Mouse (Mus musculus) CH12.LX (cell line): ENCODE data around the gene Atad1. TPM values are rescaled to one million over a fixed set of nuclear protein-coding genes. Genes with fewer than 3 reads are reported as not detected.

Source experiments
- DNase-seq: peaks from one replicate; pipeline ENCODE4 v3.0.0-alpha.2; 2013; ENCODE audit errors: extremely low read depth
- H3K27ac ChIP-seq: 2 replicates; pipeline ENCODE4 v1.5.1; 2012; ENCODE audit warnings: low read depth, mild to moderate bottlenecking, control low read depth, moderate library complexity; ENCODE audit not compliant: insufficient read depth
- H3K27me3 ChIP-seq: replicated peaks from 2 replicates; pipeline ENCODE3; 2012; ENCODE audit warnings: inconsistent platforms
- H3K36me3 ChIP-seq, 2 experiments: replicated peaks in 1 of 2; 2 replicates each; pipeline versions ENCODE3 to v1.6.1; 2012; ENCODE audit warnings: inconsistent platforms in 1 of 2, low read length in 1 of 2, mild to moderate bottlenecking in 1 of 2, mixed read lengths in 1 of 2, moderate library complexity in 1 of 2; ENCODE audit not compliant: control insufficient read depth in 1 of 2, insufficient read depth in 1 of 2
- H3K4me1 ChIP-seq, 2 experiments: 2 replicates each; pipeline ENCODE4 v1.6.1; 2012; ENCODE audit warnings: inconsistent platforms in 1 of 2, moderate library complexity in 1 of 2; ENCODE audit not compliant: insufficient read depth in 2 of 2, control insufficient read depth in 1 of 2
- H3K4me2 ChIP-seq: 2 replicates; pipeline ENCODE4 v1.6.1; 2012; ENCODE audit warnings: low read depth, mild to moderate bottlenecking, control low read depth; ENCODE audit not compliant: poor library complexity, insufficient read depth, severe bottlenecking
- H3K4me3 ChIP-seq, 3 experiments: fragments of 150-350 bp in 1 of 3; sonication (generic) in 1 of 3; replicated peaks in 1 of 3; 2 replicates each; pipeline versions ENCODE3 to v1.5.1; 2011 to 2012; ENCODE audit warnings: low read depth in 2 of 3, low read length in 2 of 3, mild to moderate bottlenecking in 2 of 3, moderate library complexity in 2 of 3, control low read depth in 1 of 3, improper control_type of control experiment in 1 of 3, inconsistent platforms in 1 of 3, mixed read lengths in 1 of 3; ENCODE audit not compliant: poor library complexity in 1 of 3
- H3K79me2 ChIP-seq: replicated peaks from 2 replicates; pipeline ENCODE4 v1.6.1; 2012; ENCODE audit warnings: mild to moderate bottlenecking, moderate library complexity; ENCODE audit not compliant: control insufficient read depth, poor library complexity, insufficient read depth, severe bottlenecking; ENCODE audit errors: extremely low read depth
- H3K9ac ChIP-seq: 2 replicates; pipeline ENCODE4 v1.6.1; 2012; ENCODE audit warnings: low read depth, mild to moderate bottlenecking, control low read depth, moderate library complexity; ENCODE audit not compliant: insufficient read depth
- H3K9me3 ChIP-seq: replicated peaks from 2 replicates; pipeline ENCODE3; 2012; ENCODE audit warnings: low read length, inconsistent platforms, mixed read lengths
- CHD1 ChIP-seq: IDR thresholded peaks from 2 replicates; pipeline ENCODE4 v1.6.1; 2012; ENCODE audit warnings: low read depth, low read length, improper control_type of control experiment, inconsistent platforms
- CHD2 ChIP-seq: IDR thresholded peaks from 2 replicates; pipeline ENCODE4 v1.6.1; 2011; ENCODE audit warnings: low read length, improper control_type of control experiment
- CTCF ChIP-seq, 2 experiments: IDR thresholded peaks in 1 of 2; conservative IDR thresholded peaks in 1 of 2; 2 replicates each; pipeline ENCODE4 v1.5.1; 2011 to 2012; ENCODE audit warnings: low read depth in 2 of 2, low read length in 2 of 2, improper control_type of control experiment in 1 of 2, inconsistent platforms in 1 of 2, mild to moderate bottlenecking in 1 of 2, moderate library complexity in 1 of 2
- ELF1 ChIP-seq: IDR thresholded peaks from 2 replicates; pipeline ENCODE4 v1.6.1; 2014; ENCODE audit warnings: low read depth, mild to moderate bottlenecking, inconsistent platforms, low read length, improper control_type of control experiment
- EP300 ChIP-seq: IDR thresholded peaks from 2 replicates; pipeline ENCODE4 v1.6.1; 2011; ENCODE audit warnings: low read length, improper control_type of control experiment
- ETS1 ChIP-seq: conservative IDR thresholded peaks from 2 replicates; pipeline ENCODE4 v1.6.1; 2012; ENCODE audit warnings: low read depth, mild to moderate bottlenecking, inconsistent platforms, low read length, improper control_type of control experiment, moderate library complexity
- GABPA ChIP-seq: IDR thresholded peaks from 2 replicates; pipeline ENCODE4 v1.6.1; 2012; ENCODE audit warnings: low read depth, low read length, improper control_type of control experiment, inconsistent platforms; ENCODE audit not compliant: insufficient replicate concordance
- HCFC1 ChIP-seq: IDR thresholded peaks from 2 replicates; pipeline ENCODE4 v1.6.1; 2012; ENCODE audit warnings: low read depth, mild to moderate bottlenecking, inconsistent platforms, low read length, improper control_type of control experiment
- JUN ChIP-seq: IDR thresholded peaks from 2 replicates; pipeline ENCODE4 v1.6.1; 2011; ENCODE audit warnings: low read depth, mild to moderate bottlenecking, low read length, improper control_type of control experiment, moderate library complexity; ENCODE audit not compliant: insufficient read depth
- JUND ChIP-seq: conservative IDR thresholded peaks from 2 replicates; pipeline ENCODE4 v1.6.1; 2011; ENCODE audit warnings: low read depth, low read length, improper control_type of control experiment
- KAT2A ChIP-seq: IDR thresholded peaks from 2 replicates; pipeline ENCODE4 v1.6.1; 2012; ENCODE audit warnings: low read length, improper control_type of control experiment, inconsistent platforms; ENCODE audit not compliant: insufficient replicate concordance
- MAFK ChIP-seq: IDR thresholded peaks from 2 replicates; pipeline ENCODE4 v1.6.1; 2011; ENCODE audit warnings: low read length, improper control_type of control experiment; ENCODE audit not compliant: insufficient replicate concordance
- MAX ChIP-seq: IDR thresholded peaks from 2 replicates; pipeline ENCODE4 v1.6.1; 2011; ENCODE audit warnings: low read length, improper control_type of control experiment
- MAZ ChIP-seq: IDR thresholded peaks from 2 replicates; pipeline ENCODE4 v1.6.1; 2012; ENCODE audit warnings: low read depth, mild to moderate bottlenecking, inconsistent platforms, low read length, improper control_type of control experiment, moderate library complexity
- MEF2A ChIP-seq: IDR thresholded peaks from 2 replicates; pipeline ENCODE4 v1.6.1; 2014; ENCODE audit warnings: low read depth, mild to moderate bottlenecking, inconsistent platforms, low read length, improper control_type of control experiment, borderline replicate concordance
- MXI1 ChIP-seq: IDR thresholded peaks from 2 replicates; pipeline ENCODE4 v1.6.1; 2011; ENCODE audit warnings: mild to moderate bottlenecking, low read depth, low read length, improper control_type of control experiment
- MYC ChIP-seq: IDR thresholded peaks from 2 replicates; pipeline ENCODE4 v1.6.1; 2011; ENCODE audit warnings: low read depth, mild to moderate bottlenecking, improper control_type of control experiment, low read length
- NELFE ChIP-seq: IDR thresholded peaks from 2 replicates; pipeline ENCODE4 v1.6.1; 2011; ENCODE audit warnings: low read depth, low read length, improper control_type of control experiment
- PAX5 ChIP-seq: IDR thresholded peaks from 2 replicates; pipeline ENCODE4 v1.6.1; 2012; ENCODE audit warnings: low read length, inconsistent platforms, mixed read lengths
- POLR2A ChIP-seq: IDR thresholded peaks from 2 replicates; pipeline ENCODE4 v1.6.1; 2011; ENCODE audit warnings: low read depth, mild to moderate bottlenecking, improper control_type of control experiment, low read length
- POLR2AphosphoS2 ChIP-seq: IDR thresholded peaks from 2 replicates; pipeline ENCODE4 v1.6.1; 2011; ENCODE audit warnings: low read depth, low read length, improper control_type of control experiment
- RAD21 ChIP-seq: IDR thresholded peaks from 2 replicates; pipeline ENCODE4 v1.6.1; 2011; ENCODE audit warnings: low read depth, mild to moderate bottlenecking, low read length, improper control_type of control experiment, moderate library complexity
- RCOR1 ChIP-seq: conservative IDR thresholded peaks from 2 replicates; pipeline ENCODE4 v1.6.1; 2012; ENCODE audit warnings: low read depth, mild to moderate bottlenecking, inconsistent platforms, low read length, improper control_type of control experiment
- SIN3A ChIP-seq: IDR thresholded peaks from 2 replicates; pipeline ENCODE4 v1.6.1; 2012; ENCODE audit warnings: low read length, improper control_type of control experiment, inconsistent platforms
- SMC3 ChIP-seq: IDR thresholded peaks from 2 replicates; pipeline ENCODE4 v1.6.1; 2011; ENCODE audit warnings: low read depth, low read length, improper control_type of control experiment
- TBP ChIP-seq: conservative IDR thresholded peaks from 2 replicates; pipeline ENCODE4 v1.6.1; 2011; ENCODE audit warnings: low read depth, low read length, improper control_type of control experiment
- TCF12 ChIP-seq: IDR thresholded peaks from 2 replicates; pipeline ENCODE4 v1.6.1; 2014; ENCODE audit warnings: low read depth, mild to moderate bottlenecking, inconsistent platforms, low read length, improper control_type of control experiment
- UBTF ChIP-seq: IDR thresholded peaks from 2 replicates; pipeline ENCODE4 v1.6.1; 2012; ENCODE audit warnings: low read depth, mild to moderate bottlenecking, inconsistent platforms, low read length, improper control_type of control experiment, moderate library complexity
- USF1 ChIP-seq: IDR thresholded peaks from 2 replicates; pipeline ENCODE4 v1.6.1; 2014; ENCODE audit warnings: low read depth, mild to moderate bottlenecking, inconsistent platforms, low read length, improper control_type of control experiment
- USF2 ChIP-seq: conservative IDR thresholded peaks from 2 replicates; pipeline ENCODE4 v1.6.1; 2011; ENCODE audit warnings: low read depth, low read length, improper control_type of control experiment
- ZC3H11A ChIP-seq: IDR thresholded peaks from 2 replicates; pipeline ENCODE4 v1.6.1; 2012; ENCODE audit warnings: low read depth, mild to moderate bottlenecking, inconsistent platforms, low read length, improper control_type of control experiment
- ZKSCAN1 ChIP-seq: IDR thresholded peaks from 2 replicates; pipeline ENCODE4 v1.6.1; 2012; ENCODE audit warnings: low read depth, inconsistent platforms, low read length, improper control_type of control experiment, borderline replicate concordance
- ZNF384 ChIP-seq: IDR thresholded peaks from 2 replicates; pipeline ENCODE4 v1.6.1; 2012; ENCODE audit warnings: low read depth, low read length, improper control_type of control experiment, inconsistent platforms
- dilution Hi-C: fragments of 300-500 bp; cut with MboI; formaldehyde crosslinking; loops from 2 replicates; pipeline ENCODE4 v1.14.3; 2020; ENCODE audit warnings: low sequenced_read_pairs; ENCODE audit not compliant: extremely low pct_unique_long_range_greater_than_20kb, extremely low pct_ligation_motif_present
- in situ Hi-C: fragments of 300-500 bp; cut with MboI; formaldehyde crosslinking; loops from 3 replicates; pipeline ENCODE4 v1.14.3; 2019; ENCODE audit warnings: low sequenced_read_pairs, low pct_ligation_motif_present, low pct_unique_long_range_greater_than_20kb, mixed read lengths
- polyA plus RNA-seq: library from polyadenylated mRNA; unstranded; fragments of >175 nt; gene quantifications from 2 replicates; pipeline ENCODE4 v1.2.1, GENCODE M21; 2012; ENCODE audit warnings: low read depth; ENCODE audit not compliant: insufficient read length
- total RNA-seq, 2 experiments: library from RNA; depleted of rRNA; stranded (reverse); fragments of 300-350 nt in 1 of 2; fragments of >200 nt in 1 of 2; gene quantifications; 2 replicates each; pipeline ENCODE4 v1.2.3; 2012 to 2014

The Atad1 gene
- total and polyA plus RNA-seq, 3 experiments: 78.5 to 268 (median 103) TPM

DNA sequence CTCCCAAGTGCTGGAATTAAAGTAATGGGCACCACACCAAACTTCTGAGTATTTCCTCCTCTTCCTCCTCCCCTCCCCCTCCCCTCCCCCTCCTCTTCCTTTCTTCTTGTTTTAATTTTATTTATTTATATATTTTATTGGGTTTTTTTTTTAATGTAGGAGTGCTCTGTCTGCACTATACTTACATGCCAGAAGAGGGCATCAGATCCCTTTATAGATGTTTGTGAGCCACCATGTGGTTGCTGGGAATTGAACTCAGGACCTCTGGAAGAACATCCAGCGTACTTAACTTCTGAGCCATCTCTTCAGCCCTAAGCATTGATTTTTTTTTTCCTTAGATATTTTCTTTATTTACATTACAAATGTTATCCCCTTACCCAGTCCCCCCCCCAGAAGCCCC lies 19.3 kb downstream of the Atad1 start:
- no peak overlapping the region for H3K4me2 ChIP-seq
- H3K4me3 ChIP-seq: no peak overlapping the region
- TF ChIP-seq USF1 (no peak), CTCF (conservative IDR thresholded peaks at IDR 0.05 in 1 of 2, IDR thresholded peaks at IDR 0.05 in 1 of 2; ENCODE audit: low read depth in 2 of 2, low read length in 2 of 2) (peak in 1 of 2 experiments; percentile 25; a peak in 1 of 4 replicates), SMC3 (peak; percentile 20)
- TF ChIP-seq, all 38 proteins: peak for 2
- Histone ChIP-seq H3K9me3 (no peaks in the 10 kb centered on the region), H3K9ac (no peak overlapping the region), H3K27me3 (no peaks in the 10 kb centered on the region), H3K4me1 (peaks cover 0 to 15% of the 10 kb centered on the region in 2 experiments; a peak in 2 of 4 replicates), H3K79me2 (no peaks in the 10 kb centered on the region), H3K36me3 (no peaks in the 10 kb centered on the region), H3K27ac (no peak overlapping the region)
- dilution Hi-C loops (no loop called here), in situ Hi-C loops (no loop called here)
- DNase-seq: no peak

- H3K27me3 ChIP-seq: no peaks in the 10 kb centered on the region
- H3K9me3 ChIP-seq: no peaks in the 10 kb centered on the region
- H3K9ac ChIP-seq: no peak overlapping the region
- no peaks in the 10 kb centered on the region for H3K79me2 ChIP-seq
- TF ChIP-seq PAX5: no peak
- peak; percentile 59 for TF ChIP-seq SMC3
- TF ChIP-seq MEF2A: no peak
- TF ChIP-seq ETS1: no peak
- no peak for TF ChIP-seq ZKSCAN1
- TF ChIP-seq ZNF384: peak; percentile 89
- no peak for TF ChIP-seq MAZ
- no peak for TF ChIP-seq KAT2A
- TF ChIP-seq SIN3A: no peak
- no peak for TF ChIP-seq TBP
- no peak for TF ChIP-seq CHD2
- no peak for TF ChIP-seq MXI1
- no peak for TF ChIP-seq ELF1
- no peak for TF ChIP-seq HCFC1
- TF ChIP-seq POLR2A: no peak
- TF ChIP-seq RAD21: peak; percentile 71
- no peak for TF ChIP-seq GABPA
- no peak for TF ChIP-seq MYC
- no peak for TF ChIP-seq USF1
- no peak for TF ChIP-seq MAX
- TF ChIP-seq ZC3H11A: peak; percentile 16; the same call in 1 of the 2 replicates
- no peak for TF ChIP-seq UBTF
- no peak for TF ChIP-seq RCOR1
- TF ChIP-seq TCF12: no peak
- no peak for TF ChIP-seq EP300
- TF ChIP-seq MAFK: no peak
- TF ChIP-seq USF2: no peak
- TF ChIP-seq CTCF (conservative IDR thresholded peaks at IDR 0.05 in 1 of 2, IDR thresholded peaks at IDR 0.05 in 1 of 2; ENCODE audit: low read depth in 2 of 2, low read length in 2 of 2): peak in 1 of 2 experiments; percentile 68; a peak in 2 of 4 replicates
- no peak for TF ChIP-seq JUN
- TF ChIP-seq CHD1: no peak
- no peak for TF ChIP-seq JUND
- TF ChIP-seq NELFE: no peak
- no peak for TF ChIP-seq POLR2AphosphoS2
- H3K4me2 ChIP-seq: no peak overlapping the region
- no peaks in the 10 kb centered on the region for H3K36me3 ChIP-seq
- H3K4me1 ChIP-seq: peaks cover 6 to 23% of the 10 kb centered on the region in 2 experiments
- dilution Hi-C loops (no loop called here), in situ Hi-C loops (loop anchor here (5.0 to 10.0 kb wide), 2 partner anchors 40 to 647 kb away; partner anchors contain the start of gene Pten)
- no peak overlapping the region for H3K4me3 ChIP-seq
- no peak for DNase-seq
- H3K27ac ChIP-seq: no peak overlapping the region
These were observed 22.0 kb downstream of the Atad1 start for GRCm38 (mm10) chr19:32717590-32717989.
